Mouse (Mus musculus) CH12.LX (cell line): Measurements from ENCODE around the gene Spink8. TPM values are rescaled to one million over a fixed set of nuclear protein-coding genes. Genes with fewer than 3 reads are reported as not detected.

Source experiments
- DNase-seq: peaks from one replicate; pipeline ENCODE4 v3.0.0-alpha.2; 2013; ENCODE audit errors: extremely low read depth
- H3K27ac ChIP-seq: 2 replicates; pipeline ENCODE4 v1.5.1; 2012; ENCODE audit warnings: low read depth, mild to moderate bottlenecking, control low read depth, moderate library complexity; ENCODE audit not compliant: insufficient read depth
- H3K27me3 ChIP-seq: replicated peaks from 2 replicates; pipeline ENCODE3; 2012; ENCODE audit warnings: inconsistent platforms
- H3K36me3 ChIP-seq, 2 experiments: replicated peaks in 1 of 2; 2 replicates each; pipeline versions ENCODE3 to v1.6.1; 2012; ENCODE audit warnings: inconsistent platforms in 1 of 2, low read length in 1 of 2, mild to moderate bottlenecking in 1 of 2, mixed read lengths in 1 of 2, moderate library complexity in 1 of 2; ENCODE audit not compliant: control insufficient read depth in 1 of 2, insufficient read depth in 1 of 2
- H3K4me1 ChIP-seq, 2 experiments: 2 replicates each; pipeline ENCODE4 v1.6.1; 2012; ENCODE audit warnings: inconsistent platforms in 1 of 2, moderate library complexity in 1 of 2; ENCODE audit not compliant: insufficient read depth in 2 of 2, control insufficient read depth in 1 of 2
- H3K4me2 ChIP-seq: 2 replicates; pipeline ENCODE4 v1.6.1; 2012; ENCODE audit warnings: low read depth, mild to moderate bottlenecking, control low read depth; ENCODE audit not compliant: poor library complexity, insufficient read depth, severe bottlenecking
- H3K4me3 ChIP-seq, 3 experiments: fragments of 150-350 bp in 1 of 3; sonication (generic) in 1 of 3; replicated peaks in 1 of 3; 2 replicates each; pipeline versions ENCODE3 to v1.5.1; 2011 to 2012; ENCODE audit warnings: low read depth in 2 of 3, low read length in 2 of 3, mild to moderate bottlenecking in 2 of 3, moderate library complexity in 2 of 3, control low read depth in 1 of 3, improper control_type of control experiment in 1 of 3, inconsistent platforms in 1 of 3, mixed read lengths in 1 of 3; ENCODE audit not compliant: poor library complexity in 1 of 3
- H3K79me2 ChIP-seq: replicated peaks from 2 replicates; pipeline ENCODE4 v1.6.1; 2012; ENCODE audit warnings: mild to moderate bottlenecking, moderate library complexity; ENCODE audit not compliant: control insufficient read depth, poor library complexity, insufficient read depth, severe bottlenecking; ENCODE audit errors: extremely low read depth
- H3K9ac ChIP-seq: 2 replicates; pipeline ENCODE4 v1.6.1; 2012; ENCODE audit warnings: low read depth, mild to moderate bottlenecking, control low read depth, moderate library complexity; ENCODE audit not compliant: insufficient read depth
- H3K9me3 ChIP-seq: replicated peaks from 2 replicates; pipeline ENCODE3; 2012; ENCODE audit warnings: low read length, inconsistent platforms, mixed read lengths
- BHLHE40 ChIP-seq: IDR thresholded peaks from 2 replicates; pipeline ENCODE4 v1.6.1; 2011; ENCODE audit warnings: mild to moderate bottlenecking, low read depth, low read length, improper control_type of control experiment
- CHD1 ChIP-seq: IDR thresholded peaks from 2 replicates; pipeline ENCODE4 v1.6.1; 2012; ENCODE audit warnings: low read depth, low read length, improper control_type of control experiment, inconsistent platforms
- CHD2 ChIP-seq: IDR thresholded peaks from 2 replicates; pipeline ENCODE4 v1.6.1; 2011; ENCODE audit warnings: low read length, improper control_type of control experiment
- CTCF ChIP-seq, 2 experiments: IDR thresholded peaks in 1 of 2; conservative IDR thresholded peaks in 1 of 2; 2 replicates each; pipeline ENCODE4 v1.5.1; 2011 to 2012; ENCODE audit warnings: low read depth in 2 of 2, low read length in 2 of 2, improper control_type of control experiment in 1 of 2, inconsistent platforms in 1 of 2, mild to moderate bottlenecking in 1 of 2, moderate library complexity in 1 of 2
- E2F4 ChIP-seq: IDR thresholded peaks from 2 replicates; pipeline ENCODE4 v1.6.1; 2011; ENCODE audit warnings: low read depth, low read length, improper control_type of control experiment; ENCODE audit not compliant: insufficient replicate concordance
- ETS1 ChIP-seq: conservative IDR thresholded peaks from 2 replicates; pipeline ENCODE4 v1.6.1; 2012; ENCODE audit warnings: low read depth, mild to moderate bottlenecking, inconsistent platforms, low read length, improper control_type of control experiment, moderate library complexity
- MAX ChIP-seq: IDR thresholded peaks from 2 replicates; pipeline ENCODE4 v1.6.1; 2011; ENCODE audit warnings: low read length, improper control_type of control experiment
- MAZ ChIP-seq: IDR thresholded peaks from 2 replicates; pipeline ENCODE4 v1.6.1; 2012; ENCODE audit warnings: low read depth, mild to moderate bottlenecking, inconsistent platforms, low read length, improper control_type of control experiment, moderate library complexity
- MXI1 ChIP-seq: IDR thresholded peaks from 2 replicates; pipeline ENCODE4 v1.6.1; 2011; ENCODE audit warnings: mild to moderate bottlenecking, low read depth, low read length, improper control_type of control experiment
- MYC ChIP-seq: IDR thresholded peaks from 2 replicates; pipeline ENCODE4 v1.6.1; 2011; ENCODE audit warnings: low read depth, mild to moderate bottlenecking, improper control_type of control experiment, low read length
- NELFE ChIP-seq: IDR thresholded peaks from 2 replicates; pipeline ENCODE4 v1.6.1; 2011; ENCODE audit warnings: low read depth, low read length, improper control_type of control experiment
- NRF1 ChIP-seq: IDR thresholded peaks from 2 replicates; pipeline ENCODE4 v1.6.1; 2014; ENCODE audit warnings: low read depth, mild to moderate bottlenecking, inconsistent platforms, low read length, improper control_type of control experiment, moderate library complexity
- PAX5 ChIP-seq: IDR thresholded peaks from 2 replicates; pipeline ENCODE4 v1.6.1; 2012; ENCODE audit warnings: low read length, inconsistent platforms, mixed read lengths
- POLR2A ChIP-seq: IDR thresholded peaks from 2 replicates; pipeline ENCODE4 v1.6.1; 2011; ENCODE audit warnings: low read depth, mild to moderate bottlenecking, improper control_type of control experiment, low read length
- POLR2AphosphoS2 ChIP-seq: IDR thresholded peaks from 2 replicates; pipeline ENCODE4 v1.6.1; 2011; ENCODE audit warnings: low read depth, low read length, improper control_type of control experiment
- RAD21 ChIP-seq: IDR thresholded peaks from 2 replicates; pipeline ENCODE4 v1.6.1; 2011; ENCODE audit warnings: low read depth, mild to moderate bottlenecking, low read length, improper control_type of control experiment, moderate library complexity
- RCOR1 ChIP-seq: conservative IDR thresholded peaks from 2 replicates; pipeline ENCODE4 v1.6.1; 2012; ENCODE audit warnings: low read depth, mild to moderate bottlenecking, inconsistent platforms, low read length, improper control_type of control experiment
- TCF12 ChIP-seq: IDR thresholded peaks from 2 replicates; pipeline ENCODE4 v1.6.1; 2014; ENCODE audit warnings: low read depth, mild to moderate bottlenecking, inconsistent platforms, low read length, improper control_type of control experiment
- UBTF ChIP-seq: IDR thresholded peaks from 2 replicates; pipeline ENCODE4 v1.6.1; 2012; ENCODE audit warnings: low read depth, mild to moderate bottlenecking, inconsistent platforms, low read length, improper control_type of control experiment, moderate library complexity
- USF1 ChIP-seq: IDR thresholded peaks from 2 replicates; pipeline ENCODE4 v1.6.1; 2014; ENCODE audit warnings: low read depth, mild to moderate bottlenecking, inconsistent platforms, low read length, improper control_type of control experiment
- USF2 ChIP-seq: conservative IDR thresholded peaks from 2 replicates; pipeline ENCODE4 v1.6.1; 2011; ENCODE audit warnings: low read depth, low read length, improper control_type of control experiment
- ZMIZ1 ChIP-seq: IDR thresholded peaks from 2 replicates; pipeline ENCODE4 v1.6.1; 2012; ENCODE audit warnings: low read depth, mild to moderate bottlenecking, inconsistent platforms, low read length, improper control_type of control experiment
- dilution Hi-C: fragments of 300-500 bp; cut with MboI; formaldehyde crosslinking; loops from 2 replicates; pipeline ENCODE4 v1.14.3; 2020; ENCODE audit warnings: low sequenced_read_pairs; ENCODE audit not compliant: extremely low pct_unique_long_range_greater_than_20kb, extremely low pct_ligation_motif_present
- in situ Hi-C: fragments of 300-500 bp; cut with MboI; formaldehyde crosslinking; loops from 3 replicates; pipeline ENCODE4 v1.14.3; 2019; ENCODE audit warnings: low sequenced_read_pairs, low pct_ligation_motif_present, low pct_unique_long_range_greater_than_20kb, mixed read lengths
- polyA plus RNA-seq: library from polyadenylated mRNA; unstranded; fragments of >175 nt; gene quantifications from 2 replicates; pipeline ENCODE4 v1.2.1, GENCODE M21; 2012; ENCODE audit warnings: low read depth; ENCODE audit not compliant: insufficient read length
- total RNA-seq, 2 experiments: library from RNA; depleted of rRNA; stranded (reverse); fragments of 300-350 nt in 1 of 2; fragments of >200 nt in 1 of 2; gene quantifications; 2 replicates each; pipeline ENCODE4 v1.2.3; 2012 to 2014

Gene Spink8
- total and polyA plus RNA-seq, 3 experiments = not detected

GRCm38 (mm10) chr9:109795221-109795620, 16.9 kb upstream of the Spink8 start:
- H3K4me2 ChIP-seq = no peak overlapping the region
- no peak overlapping the region for H3K27ac ChIP-seq
- no peaks in the 10 kb centered on the region for H3K4me1 ChIP-seq
- dilution Hi-C loops (no loop called here), in situ Hi-C loops (no loop called here)
- H3K36me3 ChIP-seq = no peaks in the 10 kb centered on the region
- TF ChIP-seq MXI1 = no peak
- TF ChIP-seq USF2 = no peak
- no peak for TF ChIP-seq CHD2
- TF ChIP-seq MAZ = no peak
- TF ChIP-seq PAX5 = no peak
- no peak for TF ChIP-seq RAD21
- no peak for TF ChIP-seq CHD1
- no peak for TF ChIP-seq E2F4
- no peak for TF ChIP-seq POLR2AphosphoS2
- TF ChIP-seq USF1 = no peak
- no peak for TF ChIP-seq BHLHE40
- no peak for TF ChIP-seq MYC
- TF ChIP-seq NRF1 = no peak
- TF ChIP-seq TCF12 = no peak
- TF ChIP-seq ETS1 = no peak
- TF ChIP-seq CTCF (conservative IDR thresholded peaks at IDR 0.05 in 1 of 2, IDR thresholded peaks at IDR 0.05 in 1 of 2; ENCODE audit: low read depth in 2 of 2, low read length in 2 of 2) = no peak
- TF ChIP-seq NELFE = no peak
- no peak for TF ChIP-seq MAX
- DNase-seq = no peak
- peaks cover 5% of the 10 kb centered on the region for H3K9me3 ChIP-seq
- H3K4me3 ChIP-seq = no peak overlapping the region
- peaks cover 37% of the 10 kb centered on the region for H3K27me3 ChIP-seq
- H3K9ac ChIP-seq = no peak overlapping the region
- H3K79me2 ChIP-seq = no peaks in the 10 kb centered on the region

DNA sequence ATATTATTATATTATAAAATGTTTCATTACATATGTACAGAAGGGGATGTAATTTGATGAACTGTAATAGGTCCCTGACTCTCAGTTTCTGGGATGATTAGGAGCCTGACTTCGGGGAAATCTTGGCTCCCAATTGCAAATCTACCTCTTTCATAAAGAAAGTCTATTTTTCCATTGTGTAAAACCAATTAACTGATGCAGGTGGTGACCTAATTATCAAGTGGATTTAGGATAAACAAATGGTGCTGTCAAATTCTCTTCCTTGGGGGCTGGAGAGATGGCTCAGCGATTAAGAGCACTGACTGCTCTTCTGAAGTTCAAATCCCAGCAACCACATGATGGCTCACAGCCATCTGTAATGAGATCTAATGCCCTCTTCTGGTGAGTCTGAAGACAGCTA, 16.3 kb upstream of the Spink8 start:
- H3K79me2 ChIP-seq = no peaks in the 10 kb centered on the region
- no peaks in the 10 kb centered on the region for H3K36me3 ChIP-seq
- H3K4me1 ChIP-seq = no peaks in the 10 kb centered on the region
- H3K27me3 ChIP-seq = peaks cover 37% of the 10 kb centered on the region
- peaks cover 5% of the 10 kb centered on the region for H3K9me3 ChIP-seq
- H3K4me2 ChIP-seq = no peak overlapping the region
- in situ Hi-C loops (no loop called here), dilution Hi-C loops (no loop called here)
- H3K9ac ChIP-seq = no peak overlapping the region
- no peak overlapping the region for H3K27ac ChIP-seq
- DNase-seq = no peak
- no peak overlapping the region for H3K4me3 ChIP-seq
- TF ChIP-seq MAX (no peak), MYC (no peak), MAZ (no peak), NRF1 (no peak), MXI1 (no peak), E2F4 (no peak), PAX5 (no peak), CHD2 (no peak), UBTF (no peak), ZMIZ1 (no peak), RCOR1 (no peak), CTCF (conservative IDR thresholded peaks at IDR 0.05 in 1 of 2, IDR thresholded peaks at IDR 0.05 in 1 of 2; ENCODE audit: low read depth in 2 of 2, low read length in 2 of 2) (no peak), POLR2A (no peak)
